Mouse (Mus musculus) Muller cell, postnatal 12 days (primary cell): ENCODE results near the gene Mtif3.
"Not testable (repeated sequence)": the region's sequence is repeated elsewhere in the genome, so short reads cannot be mapped to it uniquely, and the experiment has no call there.

Source experiments
- DNase-seq: peaks from one replicate; pipeline ENCODE4 v3.0.0-alpha.2; 2015; ENCODE audit errors: inconsistent ontology term

Mtif3 gene

DNA sequence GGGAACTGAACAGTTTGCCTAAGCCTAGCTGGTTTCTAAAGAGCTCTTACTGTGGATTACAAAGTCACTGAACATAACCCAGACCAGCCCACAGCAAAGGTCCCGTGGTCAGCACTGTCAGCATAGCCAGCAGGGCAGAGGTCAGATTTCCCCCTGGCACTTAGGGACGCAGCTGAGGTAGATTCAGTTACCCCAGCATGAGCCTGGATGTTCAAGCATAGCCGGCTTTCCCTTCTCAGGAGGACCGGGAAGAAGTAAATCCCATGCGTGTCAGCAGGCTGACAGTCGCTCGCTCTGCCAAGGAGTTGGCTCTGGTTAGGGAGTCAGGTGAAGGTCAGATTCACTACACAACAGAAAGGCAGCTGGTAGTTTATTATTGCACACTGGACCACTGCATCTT, 9.0 kb downstream of the Mtif3 start:
- no peak for DNase-seq

DNA sequence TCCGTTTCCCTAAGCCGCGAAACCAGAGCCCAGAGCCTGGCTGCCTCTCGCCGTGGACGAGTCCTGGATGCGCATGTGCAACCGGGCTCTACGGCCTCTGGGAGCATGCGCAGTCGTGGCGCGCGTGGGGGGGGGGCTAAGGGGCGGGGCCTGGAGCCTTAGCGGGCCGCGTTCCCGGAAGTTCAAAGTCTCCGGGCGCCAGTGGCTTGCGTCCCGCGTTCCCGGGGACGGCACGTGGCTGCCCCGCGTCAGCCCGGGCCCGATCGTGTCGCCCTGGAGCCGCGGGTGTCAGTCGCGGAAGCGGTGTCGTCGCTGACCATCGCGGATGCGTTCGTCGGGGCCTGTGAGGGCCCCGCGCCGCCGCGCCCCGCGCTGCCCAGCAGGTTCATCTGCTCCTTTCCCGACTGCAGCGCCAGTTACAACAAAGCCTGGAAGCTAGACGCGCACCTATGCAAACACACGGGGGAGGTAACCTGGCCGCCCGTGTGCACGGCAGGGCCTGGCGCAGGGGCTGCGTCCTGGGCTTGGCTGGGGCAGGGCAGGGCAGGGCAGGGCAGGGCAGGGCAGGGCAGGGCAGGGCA, 15.0 kb downstream of the Mtif3 start, which contains the start of gene Gtf3a:
Gene Gtf3a, plus strand, starts transcription at position 150 of the 581 bp plus-strand sequence.
- peak; percentile 95 for DNase-seq

DNA sequence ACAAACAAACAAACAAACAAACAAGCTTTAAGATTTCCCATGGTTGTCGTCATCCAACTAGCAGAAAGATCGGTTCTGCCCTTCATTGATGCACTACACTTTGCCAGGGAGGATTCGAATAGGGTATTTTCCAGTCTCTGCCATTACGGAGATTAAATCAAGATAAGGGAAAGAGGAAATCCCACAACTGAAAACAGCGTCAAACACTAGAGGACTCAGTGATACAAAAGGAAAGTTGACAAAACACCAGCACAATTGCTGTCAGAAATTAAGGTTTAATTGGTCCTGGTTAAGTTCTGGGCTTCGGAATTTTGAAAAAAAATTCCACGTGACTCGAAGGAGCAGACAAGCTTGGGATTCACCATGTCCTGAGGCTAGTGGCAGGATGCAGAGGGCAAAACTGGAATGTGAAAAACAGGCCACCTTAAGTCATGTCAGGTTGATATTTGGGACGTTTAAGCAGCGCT, 15.5 kb downstream of the Mtif3 start:
- DNase-seq, result no peak

DNA sequence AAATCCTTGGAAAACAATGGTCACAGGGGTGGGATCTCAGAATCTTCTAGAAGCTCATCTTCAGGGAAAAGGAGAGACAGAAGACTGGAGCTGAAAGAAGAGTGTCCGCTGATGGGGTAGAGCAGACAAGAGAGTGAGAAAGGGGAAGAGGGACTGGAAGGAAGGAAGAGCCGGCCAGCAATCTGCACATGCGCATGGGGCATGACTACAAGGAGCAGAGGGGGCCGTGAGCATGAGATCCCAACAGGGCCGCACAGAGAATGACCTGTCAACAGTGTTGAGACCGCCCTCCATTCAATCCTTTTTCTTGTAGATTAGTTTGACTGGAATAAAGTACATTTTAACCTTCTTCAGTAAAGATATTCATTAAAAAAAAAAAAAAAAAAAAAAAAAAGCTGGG, 16.1 kb downstream of the Mtif3 start:
- DNase-seq, result no peak

DNA sequence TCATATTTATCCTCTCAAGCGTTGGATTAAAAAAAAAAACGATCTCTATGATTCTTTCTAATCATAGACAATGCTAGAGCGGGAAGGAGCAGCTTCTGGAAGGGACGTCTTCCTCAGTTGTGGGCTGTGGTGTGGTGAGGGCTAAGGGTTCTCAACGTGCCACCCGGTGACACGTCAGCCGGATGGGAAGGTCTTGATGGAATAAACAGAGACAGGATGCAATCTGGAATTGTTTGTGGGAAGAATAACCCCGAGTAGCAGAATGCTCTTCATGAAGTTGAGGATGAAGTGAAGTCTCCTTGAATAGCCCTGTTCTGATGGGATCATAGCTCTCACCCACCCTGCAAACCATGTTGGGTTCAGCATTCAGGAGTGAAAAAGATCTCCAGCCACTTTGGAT, 16.9 kb downstream of the Mtif3 start:
- no peak for DNase-seq

DNA sequence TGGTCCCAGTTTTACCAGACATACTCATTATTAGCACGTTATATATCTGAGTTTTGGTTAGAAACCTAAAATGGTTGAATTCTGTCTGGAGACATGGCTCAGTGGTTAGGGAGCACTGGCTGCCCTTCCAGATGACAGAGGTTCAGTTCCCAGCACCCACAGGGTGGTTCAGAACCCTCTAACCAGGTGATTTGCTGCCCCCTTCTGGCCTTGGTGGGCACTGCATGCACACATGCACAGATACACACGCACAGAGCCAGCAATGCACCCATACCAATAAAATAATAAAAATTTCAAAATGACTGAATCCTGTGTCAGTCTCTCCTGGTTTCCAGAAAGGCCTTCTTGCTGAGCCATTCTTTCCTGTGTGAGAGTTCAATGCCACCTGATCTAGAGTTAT, 19.0 kb downstream of the Mtif3 start:
- DNase-seq, result no peak

DNA sequence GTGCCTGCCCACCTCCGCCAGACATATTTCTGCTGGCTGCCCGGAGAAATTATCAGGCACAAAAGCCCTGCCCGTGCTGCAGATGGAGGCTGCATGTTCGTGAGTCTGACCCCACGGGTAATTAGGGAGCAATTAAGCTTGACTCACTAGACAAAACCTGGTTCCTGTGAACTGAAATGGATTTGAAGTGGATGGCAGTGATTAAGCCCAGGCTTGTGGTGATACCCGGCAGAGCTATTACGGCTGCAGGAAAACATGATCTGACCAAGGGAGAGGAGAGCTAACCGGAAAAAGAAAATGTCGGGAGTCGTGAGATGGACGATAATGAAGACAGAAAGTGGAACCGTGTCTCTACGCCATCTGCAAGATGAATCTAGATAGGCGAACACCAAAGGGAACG, 20.6 kb downstream of the Mtif3 start:
- DNase-seq, result peak; percentile 29

DNA sequence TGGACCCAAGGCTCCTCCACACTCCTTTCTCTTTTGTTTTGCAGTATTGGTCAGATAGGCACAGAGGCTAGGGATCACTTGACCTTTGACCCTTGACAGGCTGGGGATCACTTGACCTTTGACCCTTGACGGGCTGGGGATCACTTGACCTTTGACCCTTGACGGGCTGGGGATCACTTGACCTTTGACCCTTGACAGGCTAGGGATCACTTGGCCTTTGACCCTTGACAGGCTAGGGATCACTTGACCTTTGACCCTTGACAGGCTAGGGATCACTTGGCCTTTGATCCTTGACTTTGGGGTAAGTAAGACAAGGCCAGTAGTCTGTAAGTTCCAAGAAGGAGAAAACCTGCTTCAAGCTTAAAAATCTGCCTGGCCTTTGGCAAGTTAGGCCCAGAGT, 21.7 kb downstream of the Mtif3 start:
- not testable (repeated sequence) for DNase-seq

DNA sequence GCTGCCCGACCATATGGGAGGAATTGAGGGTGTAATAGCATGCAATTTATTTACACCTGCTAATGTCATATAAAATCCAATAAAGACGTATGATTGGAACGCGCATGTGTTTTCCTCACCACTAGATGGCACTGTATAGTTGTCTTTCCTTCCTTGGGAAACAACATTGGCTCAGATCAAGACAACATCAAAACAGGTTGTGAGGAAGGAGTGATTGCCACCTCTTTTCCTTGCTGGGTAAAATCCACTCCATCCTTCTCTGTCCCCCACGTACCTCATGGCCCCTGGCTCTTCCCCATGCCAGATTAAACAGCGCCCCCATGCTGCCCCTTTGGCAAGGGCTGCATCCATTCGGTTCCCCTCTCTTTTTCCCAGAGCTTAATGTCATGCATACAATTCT, 23.4 kb downstream of the Mtif3 start:
- peak; percentile 40 for DNase-seq

DNA sequence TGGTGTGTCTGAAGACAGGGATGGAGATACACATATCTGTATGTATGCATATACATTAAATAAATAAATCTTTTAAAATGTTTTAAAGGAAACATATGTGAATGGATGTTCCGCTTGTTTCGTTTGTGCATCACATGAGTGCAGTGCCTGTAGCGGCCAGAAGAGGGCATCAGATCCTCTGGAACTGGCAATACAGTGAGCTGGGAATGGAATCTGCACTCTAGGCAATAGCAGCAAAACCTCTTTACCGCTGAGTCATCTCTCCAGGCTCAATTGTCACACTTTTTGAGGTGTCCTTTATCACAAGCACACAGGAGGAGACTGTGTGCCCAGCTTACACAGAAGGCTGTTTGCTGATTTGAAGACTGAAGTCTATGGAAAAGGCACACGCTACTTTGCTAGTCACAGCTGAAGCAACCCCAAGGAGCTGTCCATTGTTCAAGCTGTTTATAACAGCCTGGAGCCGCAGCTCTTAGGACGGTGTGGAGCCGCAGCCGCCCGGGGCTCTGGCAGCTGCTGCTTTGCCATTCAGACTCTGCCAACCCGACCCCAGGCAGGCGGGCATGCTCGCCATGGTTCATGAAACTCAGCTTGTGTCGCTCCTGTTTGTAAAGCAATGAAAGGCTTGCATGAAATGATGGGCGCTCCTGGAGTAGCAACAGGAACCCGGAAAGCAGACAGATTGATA, 24.3 kb downstream of the Mtif3 start:
- peak; percentile 72 for DNase-seq

DNA sequence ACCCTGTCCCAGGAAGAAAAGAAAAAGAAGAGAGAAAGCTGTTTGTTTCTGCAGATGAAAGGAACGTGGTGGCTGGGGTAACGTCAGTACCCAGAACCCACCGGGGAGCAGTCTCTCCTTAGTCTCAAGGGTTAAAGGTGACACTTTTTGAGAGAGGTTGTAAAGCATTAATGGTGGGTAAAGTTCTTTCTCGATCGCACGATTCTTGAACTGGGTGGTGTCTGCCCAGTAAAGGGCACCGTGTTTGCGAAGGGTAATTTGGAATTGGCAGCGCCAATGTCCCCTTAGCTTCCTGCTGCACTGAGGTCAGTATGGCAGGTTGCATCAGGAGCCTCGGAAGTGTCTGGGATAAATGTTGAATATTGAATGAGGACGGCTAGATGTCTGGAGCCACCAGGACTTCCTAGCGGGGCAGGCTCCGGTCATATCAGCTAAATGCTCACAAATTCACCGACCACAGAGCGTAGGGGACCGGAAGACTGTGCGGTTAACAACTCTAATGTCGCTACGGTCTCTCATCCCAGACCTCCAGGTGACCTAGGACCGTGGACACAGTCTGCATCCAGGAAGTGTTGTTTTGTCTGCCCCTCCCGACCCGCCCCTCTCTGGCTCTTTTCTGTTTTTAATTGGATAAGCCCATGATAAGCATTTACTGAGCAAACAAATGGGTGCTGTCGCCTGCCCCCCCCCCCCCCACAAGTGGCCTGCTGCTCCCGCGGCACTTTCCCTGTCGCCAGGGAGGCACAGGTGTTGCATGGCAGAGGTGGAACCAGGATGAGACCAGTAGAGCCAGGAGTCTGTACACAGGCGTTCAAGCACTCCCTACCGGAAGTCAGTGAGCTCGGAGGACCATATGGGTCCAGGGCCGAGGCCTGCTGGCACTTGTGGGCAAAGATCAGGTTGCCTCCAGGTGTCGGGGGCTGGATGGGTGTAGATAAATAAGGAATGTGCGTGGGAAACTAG, 25.8 kb downstream of the Mtif3 start:
- no peak for DNase-seq

DNA sequence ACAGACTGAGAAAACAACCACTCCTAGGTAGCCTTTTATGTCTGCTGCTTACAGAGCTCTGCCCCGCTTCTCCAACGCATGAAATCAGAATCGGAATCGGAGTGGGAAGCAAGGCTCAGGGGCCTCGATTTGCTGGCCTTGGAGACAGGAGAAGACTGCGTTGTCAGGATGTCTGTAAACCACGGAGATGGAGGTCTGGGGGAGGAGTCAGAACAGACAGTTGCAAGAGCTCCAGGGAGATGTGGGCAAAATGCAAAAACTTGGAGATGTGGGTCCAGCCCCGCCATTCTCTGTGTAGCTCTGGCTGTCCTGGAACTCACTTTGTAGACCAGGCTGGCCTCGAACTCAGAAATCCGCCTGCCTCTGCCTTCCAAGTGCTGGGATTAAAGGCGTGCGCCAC, 30.1 kb downstream of the Mtif3 start:
- no peak for DNase-seq

DNA sequence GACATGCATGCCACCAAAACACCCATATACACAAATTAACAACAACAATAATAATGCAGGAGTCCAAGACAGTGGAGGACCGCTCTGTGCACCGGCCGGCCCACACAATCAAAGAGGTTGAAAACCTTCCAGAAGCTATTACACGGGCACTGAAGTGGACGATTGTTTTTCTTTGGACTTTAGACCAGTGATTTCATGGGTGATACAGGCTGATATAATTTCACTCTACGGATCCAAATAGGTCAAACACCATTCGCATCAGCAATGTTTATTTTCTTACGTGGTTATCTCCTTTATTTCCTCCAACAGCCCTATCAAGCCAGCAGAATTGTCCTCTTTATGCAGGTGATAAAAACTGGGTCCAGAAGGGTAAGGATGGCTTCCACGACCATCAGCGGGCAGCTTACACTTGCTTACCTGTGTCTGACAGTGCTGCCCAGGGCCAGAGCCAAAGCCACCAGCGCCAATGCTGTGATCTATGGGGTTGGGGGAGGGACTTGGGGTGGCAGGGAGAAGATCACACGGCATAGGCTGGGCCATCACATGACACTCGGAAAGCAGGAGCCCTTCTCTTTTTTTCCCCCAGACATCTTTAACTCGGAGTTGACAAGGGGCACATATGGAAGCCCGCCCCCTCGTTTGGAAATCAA, 31.6 kb downstream of the Mtif3 start:
- no peak for DNase-seq

DNA sequence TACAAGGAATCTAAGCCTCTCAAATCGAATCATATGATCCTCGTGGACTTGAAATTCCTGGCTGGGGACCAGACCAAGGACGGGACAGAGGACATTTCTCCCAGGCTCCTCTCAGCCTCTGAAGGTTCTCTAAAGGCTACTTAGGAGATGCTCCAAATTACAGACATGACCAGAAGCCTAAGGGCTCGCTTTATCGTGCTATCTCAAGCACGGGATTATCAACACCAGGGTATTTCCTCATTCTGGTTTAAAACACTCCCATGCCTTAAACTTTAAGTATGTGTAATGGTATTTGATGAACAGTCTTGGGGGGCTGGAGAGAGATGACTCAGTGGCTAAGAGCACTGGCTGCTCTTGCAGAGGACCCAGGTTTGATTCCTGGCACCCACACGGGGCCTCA, 32.2 kb downstream of the Mtif3 start:
- DNase-seq, result no peak

DNA sequence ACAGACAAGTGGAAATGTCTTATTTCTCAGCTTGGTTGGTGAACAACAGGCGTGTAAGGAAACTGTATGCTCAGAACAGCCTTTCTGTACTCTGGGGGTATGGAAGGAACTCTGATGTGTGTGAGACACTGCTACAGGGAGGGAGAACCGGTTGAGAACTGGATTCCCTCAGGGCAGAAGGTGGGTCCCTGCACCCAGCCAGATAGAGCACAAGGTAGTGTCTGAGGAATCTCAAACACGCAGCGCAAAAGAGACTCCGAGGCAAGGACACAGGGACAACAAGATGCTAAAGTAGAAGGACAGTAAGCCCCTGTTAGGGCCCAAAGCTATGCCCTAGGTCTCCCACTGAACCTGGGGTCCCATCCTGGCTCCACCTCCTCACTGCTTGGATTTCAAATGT, 36.9 kb downstream of the Mtif3 start:
- DNase-seq, result no peak

DNA sequence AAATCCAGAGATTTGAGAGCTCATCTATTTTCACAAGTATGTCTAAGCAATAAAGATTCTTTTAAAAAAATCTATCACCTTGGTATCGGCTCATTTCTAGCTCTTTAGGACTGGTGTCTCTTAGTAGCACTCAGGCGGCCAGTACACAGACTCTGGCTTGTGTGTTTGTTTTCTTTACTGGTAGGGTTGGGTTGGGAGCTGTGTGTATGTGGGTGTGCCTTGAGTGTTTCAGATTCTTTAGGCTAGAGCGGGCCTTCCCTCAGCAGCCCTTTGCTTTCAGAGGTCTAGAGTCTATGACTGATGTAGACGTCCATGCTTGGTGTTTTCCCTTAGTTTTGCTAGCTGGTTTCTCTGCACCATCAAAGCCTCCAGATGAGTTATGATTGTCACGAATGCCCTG, 40.1 kb downstream of the Mtif3 start:
- no peak for DNase-seq

DNA sequence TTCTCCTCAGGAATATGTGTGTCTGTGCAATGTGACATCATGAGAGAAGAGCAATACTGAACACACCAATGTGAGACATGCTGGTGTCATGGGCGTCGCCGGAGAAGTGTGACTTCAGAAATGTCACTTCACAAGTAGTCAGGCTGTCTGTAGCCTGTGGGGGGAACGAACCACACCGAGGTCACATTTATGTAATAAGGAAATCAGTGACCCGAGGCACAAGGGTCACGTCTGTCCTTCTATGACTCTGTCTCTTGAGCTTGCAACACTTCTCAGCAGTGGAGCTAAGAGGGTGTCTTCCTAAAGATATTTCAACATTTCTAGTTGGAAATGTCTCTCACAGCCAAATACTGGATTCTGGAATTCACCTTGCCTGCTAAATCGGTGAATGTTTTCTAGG, 42.4 kb downstream of the Mtif3 start:
- DNase-seq, result no peak

DNA sequence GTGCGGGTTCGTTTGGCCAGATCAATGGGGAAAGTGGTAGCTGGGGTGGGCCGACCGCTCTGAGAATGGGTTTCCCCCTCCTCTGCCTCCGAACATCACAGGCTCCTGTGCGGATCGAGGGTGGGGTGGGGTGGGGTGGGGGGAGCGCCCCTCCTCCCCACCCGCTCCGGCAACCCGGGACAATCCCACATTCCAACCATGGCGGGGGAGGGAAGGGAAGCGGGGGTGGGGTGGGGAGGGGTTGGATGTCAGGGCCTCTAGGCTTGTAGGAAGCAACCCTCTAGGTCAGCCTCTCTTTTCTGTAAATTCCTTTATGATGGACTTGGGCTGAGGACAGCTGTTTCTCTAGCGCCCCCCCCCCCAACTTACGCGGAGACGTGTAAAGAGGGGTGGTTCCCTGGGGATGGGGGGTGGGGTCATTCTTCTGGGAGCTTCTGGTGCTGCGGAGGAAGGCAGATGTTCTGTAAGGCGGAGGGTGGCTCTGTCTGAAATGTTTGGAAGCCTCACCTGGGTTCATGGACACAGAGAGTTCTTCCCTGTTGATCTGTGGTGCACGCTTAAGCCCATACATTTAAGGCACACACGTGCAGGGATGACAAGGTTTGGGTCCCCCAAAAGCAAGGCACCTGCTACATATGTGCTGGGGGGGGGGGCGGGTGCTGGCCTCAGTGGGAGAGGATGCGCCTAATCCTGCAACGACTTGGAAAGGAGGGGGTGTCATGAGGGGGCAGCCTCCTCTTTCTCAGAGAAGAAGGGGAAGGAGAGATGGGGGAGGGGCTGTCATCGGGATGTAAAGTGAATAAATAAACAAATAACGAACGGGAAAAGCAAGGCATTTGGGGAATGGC, 43.1 kb downstream of the Mtif3 start:
- no peak for DNase-seq

DNA sequence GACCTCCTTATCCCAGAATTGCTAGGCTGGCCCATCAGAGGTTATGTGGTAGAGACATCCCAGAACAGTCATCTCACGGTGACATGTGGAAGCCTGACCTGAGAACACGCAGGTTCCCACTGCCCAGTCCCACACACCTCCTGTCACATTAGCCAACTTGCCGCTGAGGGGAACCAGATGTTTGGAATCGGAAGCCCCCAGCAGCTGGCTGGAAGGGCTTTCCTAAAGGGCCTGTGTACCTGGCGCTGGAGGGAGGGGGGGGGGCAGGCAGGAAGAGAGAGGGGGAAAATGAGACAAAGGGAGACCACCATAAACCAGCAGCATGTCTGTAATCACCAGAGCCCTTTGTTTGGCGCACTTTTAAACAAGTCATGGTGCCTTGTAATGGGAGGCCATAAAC, 43.7 kb downstream of the Mtif3 start:
- no peak for DNase-seq

DNA sequence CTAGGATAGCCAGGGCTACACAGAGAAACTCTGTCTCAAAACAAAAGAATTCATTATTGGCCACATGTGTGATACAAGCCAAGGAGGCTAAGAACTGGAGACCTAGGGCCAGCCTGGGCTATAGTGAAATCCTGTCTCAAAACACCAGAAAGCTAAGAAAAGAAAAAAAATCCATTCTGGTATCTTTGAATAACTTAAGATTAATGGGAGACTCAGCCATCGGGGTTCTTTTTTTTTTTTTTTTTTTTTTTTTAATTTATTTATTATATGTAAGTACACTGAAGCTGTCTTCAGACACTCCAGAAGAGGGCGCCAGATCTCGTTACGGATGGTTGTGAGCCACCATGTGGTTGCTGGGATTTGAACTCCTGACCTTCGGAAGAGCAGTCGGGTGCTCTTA, 46.2 kb downstream of the Mtif3 start:
- DNase-seq, result not testable (repeated sequence)

DNA sequence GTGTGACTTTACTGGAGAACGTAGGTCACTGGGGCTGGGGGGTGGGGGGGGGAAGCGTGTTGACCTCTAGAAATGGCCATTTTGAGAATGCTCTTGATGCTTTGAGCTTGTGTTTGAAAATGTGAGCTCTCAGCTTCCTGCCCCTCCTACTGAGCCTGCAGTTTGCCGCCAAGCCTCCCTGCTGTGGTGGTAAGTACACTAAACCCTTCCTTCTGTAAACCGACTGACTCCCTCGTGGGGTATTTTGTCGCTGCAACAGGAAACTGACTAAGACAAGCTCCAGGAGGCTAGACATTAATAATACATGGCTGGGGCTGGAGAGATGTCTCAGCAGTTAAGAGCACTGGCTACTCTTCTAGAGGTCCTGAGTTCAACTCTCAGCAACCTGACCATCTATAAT, 46.8 kb downstream of the Mtif3 start:
- DNase-seq, result no peak
